Mouse (Mus musculus) adipocyte (in vitro differentiated cells): ENCODE measurements around the gene Tnfsf11.
A peak's percentile ranks its signal among the peaks of the same experiment; 100 is the strongest.

ENCODE experiments used
- DNase-seq: peaks from one replicate; pipeline ENCODE4 v3.0.0-alpha.2; 2016; ENCODE audit warnings: low spot score

Gene Tnfsf11

GRCm38 (mm10) chr14:78287906-78288800, 19.7 kb downstream of the Tnfsf11 start:
- DNase-seq, result peak; percentile 70

- no peak for DNase-seq
These were observed 21.8 kb downstream of the Tnfsf11 start for GRCm38 (mm10) chr14:78286011-78286548.

- DNase-seq, result no peak
These were observed 25.4 kb downstream of the Tnfsf11 start for GRCm38 (mm10) chr14:78282490-78282889.

GRCm38 (mm10) chr14:78276395-78276930, 31.4 kb downstream of the Tnfsf11 start:
- no peak for DNase-seq

GRCm38 (mm10) chr14:78274851-78275250, 33.0 kb downstream of the Tnfsf11 start:
- DNase-seq, result no peak

GRCm38 (mm10) chr14:78274146-78274545, 33.7 kb downstream of the Tnfsf11 start:
- no peak for DNase-seq

GRCm38 (mm10) chr14:78273571-78273970, 34.3 kb downstream of the Tnfsf11 start:
- DNase-seq, result peak; percentile 60

- no peak for DNase-seq
These were observed 43.0 kb downstream of the Tnfsf11 start for GRCm38 (mm10) chr14:78264876-78265275.

GRCm38 (mm10) chr14:78262596-78262995, 45.2 kb downstream of the Tnfsf11 start:
- no peak for DNase-seq

- no peak for DNase-seq
These were observed 46.6 kb downstream of the Tnfsf11 start for GRCm38 (mm10) chr14:78261246-78261645.

- DNase-seq, result no peak
These were observed 53.8 kb downstream of the Tnfsf11 start for GRCm38 (mm10) chr14:78254017-78254416.

- DNase-seq, result no peak
These were observed 61.2 kb downstream of the Tnfsf11 start for GRCm38 (mm10) chr14:78246601-78247000.

GRCm38 (mm10) chr14:78244811-78245210, 63.0 kb downstream of the Tnfsf11 start:
- DNase-seq, result no peak

- DNase-seq, result no peak
These were observed 68.5 kb downstream of the Tnfsf11 start for GRCm38 (mm10) chr14:78239346-78239745.

GRCm38 (mm10) chr14:78237238-78237637, 70.6 kb downstream of the Tnfsf11 start:
- no peak for DNase-seq

- DNase-seq, result peak; percentile 92
These were observed 71.7 kb downstream of the Tnfsf11 start for GRCm38 (mm10) chr14:78236144-78236543.

- no peak for DNase-seq
These were observed 72.5 kb downstream of the Tnfsf11 start for GRCm38 (mm10) chr14:78235296-78235695.

- no peak for DNase-seq
These were observed 78.8 kb downstream of the Tnfsf11 start for GRCm38 (mm10) chr14:78229012-78229411.
